Mouse (Mus musculus) embryonic fibroblast, embryonic 13.5 days (primary cell): ENCODE measurements around the gene Fchsd2.

Source experiments
- CTCF ChIP-seq: IDR thresholded peaks from 2 replicates; pipeline ENCODE4 v1.5.1; 2011; ENCODE audit warnings: mild to moderate bottlenecking, control low read depth, low read length, moderate library complexity, borderline replicate concordance; ENCODE audit not compliant: insufficient read depth
- POLR2A ChIP-seq: IDR thresholded peaks from 2 replicates; pipeline ENCODE4 v1.6.1; 2011; ENCODE audit warnings: low read depth, mild to moderate bottlenecking, control low read depth, low read length, moderate library complexity

GRCm38 (mm10) chr7:101311061-101311460, 218.4 kb downstream of the Fchsd2 start:
- TF ChIP-seq CTCF = no peak
- TF ChIP-seq POLR2A = no peak
